Mouse (Mus musculus) forebrain, embryonic 12.5 days (tissue): ENCODE measurements around the gene Ly6g5c. TPM values are rescaled to one million over a fixed set of nuclear protein-coding genes. Genes with fewer than 3 reads are reported as not detected.

Experiments
- ATAC-seq: fragments of 200-750 bp; cut with Nextera tagmentation; 2 replicates; pipeline ENCODE4 v1.8.0; 2017; ENCODE audit warnings: moderate TSS enrichment; ENCODE audit not compliant: low FRiP score
- H3K27ac ChIP-seq: fragments of 300-500 bp; sonication (generic); 2 replicates; pipeline ENCODE4 v1.5.1; 2016; ENCODE audit warnings: mild to moderate bottlenecking
- H3K27me3 ChIP-seq: fragments of 300-500 bp; sonication (generic); 2 replicates; pipeline ENCODE4 v1.6.1; 2016; ENCODE audit warnings: mild to moderate bottlenecking
- H3K36me3 ChIP-seq: fragments of 300-500 bp; sonication (generic); replicated peaks from 2 replicates; pipeline ENCODE4 v1.6.1; 2016; ENCODE audit warnings: mild to moderate bottlenecking
- H3K4me1 ChIP-seq: fragments of 300-500 bp; sonication (generic); 2 replicates; pipeline ENCODE4 v1.6.1; 2016
- H3K4me2 ChIP-seq: fragments of 300-500 bp; sonication (generic); 2 replicates; pipeline ENCODE4 v1.6.1; 2016; ENCODE audit warnings: mild to moderate bottlenecking, moderate library complexity
- H3K4me3 ChIP-seq: fragments of 300-500 bp; sonication (generic); replicated peaks from 2 replicates; pipeline ENCODE4 v1.5.1; 2016; ENCODE audit warnings: mild to moderate bottlenecking
- H3K9ac ChIP-seq: fragments of 300-500 bp; sonication (generic); 2 replicates; pipeline ENCODE4 v1.6.1; 2016; ENCODE audit warnings: mild to moderate bottlenecking
- H3K9me3 ChIP-seq: fragments of 300-500 bp; sonication (generic); 2 replicates; pipeline ENCODE4 v1.6.1; 2016
- WGBS: fragments of 180-500 bp; shearing (Covaris S2); methylation state at CpG from one replicate; pipeline ENCODE4 v1.1.7; 2016; 5-methylcytosine and 5-hydroxymethylcytosine counted together
- polyA plus RNA-seq: library from polyadenylated mRNA; unstranded; fragments of >200 nt; fragmentation: Nextera tagmentation; extraction: Ambion mirVana; gene quantifications from 2 replicates; pipeline ENCODE4 v1.2.1, GENCODE M21; 2016

Ly6g5c gene
- polyA plus RNA-seq, 1 experiment from 2014 or later, result not detected

- no peak overlapping the region for H3K27ac ChIP-seq
- peaks cover 78% of the 10 kb centered on the region for H3K36me3 ChIP-seq
- H3K4me1 ChIP-seq, result peaks cover 6% of the 10 kb centered on the region; the same call in 1 of the 2 replicates
- no peak overlapping the region for H3K9ac ChIP-seq
- no peak for ATAC-seq
- WGBS, result 95% methylated on average over 11 of the region's 11 CpGs
- no peak overlapping the region for H3K4me3 ChIP-seq
- H3K4me2 ChIP-seq, result no peak overlapping the region
- H3K27me3 ChIP-seq, result no peaks in the 10 kb centered on the region
- no peaks in the 10 kb centered on the region for H3K9me3 ChIP-seq
These were observed 6.9 kb upstream of the Ly6g5c start for GRCm38 (mm10) chr17:35101161-35101560.

DNA sequence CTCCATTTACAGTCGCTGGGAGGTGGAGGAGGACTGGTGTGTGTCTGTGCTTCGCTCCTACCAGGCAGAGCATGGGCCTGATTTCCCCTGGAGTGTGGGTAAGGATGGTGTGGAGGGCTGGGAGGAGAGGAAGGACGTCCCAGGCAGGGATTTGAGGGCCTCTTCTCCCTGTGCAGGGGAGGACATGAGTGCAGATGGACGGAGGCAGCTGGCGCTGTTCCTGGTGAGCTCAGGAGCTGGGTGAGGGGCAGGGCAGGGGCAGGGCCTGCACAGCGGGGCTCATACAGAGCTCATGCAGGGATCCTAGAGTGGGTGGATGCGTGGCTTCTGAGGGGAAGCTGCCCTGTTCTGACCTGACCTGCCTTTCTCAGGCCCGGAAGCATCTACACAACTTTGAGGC lies 5.8 kb upstream of the Ly6g5c start:
- H3K27me3 ChIP-seq, result no peaks in the 10 kb centered on the region
- no peaks in the 10 kb centered on the region for H3K9me3 ChIP-seq
- ATAC-seq, result no peak
- no peak overlapping the region for H3K4me3 ChIP-seq
- H3K9ac ChIP-seq, result no peak overlapping the region
- H3K36me3 ChIP-seq, result peaks cover 67% of the 10 kb centered on the region
- 81% methylated on average over 8 of the region's 8 CpGs for WGBS
- no peak overlapping the region for H3K4me2 ChIP-seq
- H3K4me1 ChIP-seq, result peaks cover 8% of the 10 kb centered on the region; the same call in 1 of the 2 replicates
- no peak overlapping the region for H3K27ac ChIP-seq

DNA sequence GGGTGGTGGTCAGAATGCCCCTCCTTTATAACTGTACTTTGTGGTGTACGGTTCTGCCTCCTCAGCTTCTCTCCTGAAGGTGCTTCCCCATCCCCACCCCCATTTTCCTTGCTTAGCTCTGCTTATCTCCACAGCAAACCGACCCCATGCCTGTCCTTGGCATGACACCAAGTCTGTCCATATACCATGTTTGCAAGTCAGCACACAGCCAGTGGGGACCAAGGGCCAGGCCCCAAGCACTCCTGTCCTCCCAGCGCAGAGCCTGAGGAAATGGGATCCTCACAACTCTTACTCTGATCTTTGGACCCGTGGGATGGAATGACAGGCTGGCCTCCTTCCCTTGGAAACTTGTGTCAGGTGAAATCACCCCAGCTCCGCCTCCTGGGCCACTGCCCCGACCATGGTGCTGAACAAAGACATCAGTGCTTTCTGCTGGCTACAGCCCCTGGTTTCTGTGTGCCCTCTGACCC lies 4.8 kb upstream of the Ly6g5c start:
- no peak overlapping the region for H3K27ac ChIP-seq
- WGBS, result 79% methylated on average over 6 of the region's 6 CpGs
- no peak for ATAC-seq
- no peaks in the 10 kb centered on the region for H3K27me3 ChIP-seq
- peaks cover 8% of the 10 kb centered on the region; the same call in 1 of the 2 replicates for H3K4me1 ChIP-seq
- no peaks in the 10 kb centered on the region for H3K9me3 ChIP-seq
- no peak overlapping the region for H3K9ac ChIP-seq
- H3K4me3 ChIP-seq, result no peak overlapping the region
- H3K4me2 ChIP-seq, result no peak overlapping the region
- H3K36me3 ChIP-seq, result peaks cover 57% of the 10 kb centered on the region

DNA sequence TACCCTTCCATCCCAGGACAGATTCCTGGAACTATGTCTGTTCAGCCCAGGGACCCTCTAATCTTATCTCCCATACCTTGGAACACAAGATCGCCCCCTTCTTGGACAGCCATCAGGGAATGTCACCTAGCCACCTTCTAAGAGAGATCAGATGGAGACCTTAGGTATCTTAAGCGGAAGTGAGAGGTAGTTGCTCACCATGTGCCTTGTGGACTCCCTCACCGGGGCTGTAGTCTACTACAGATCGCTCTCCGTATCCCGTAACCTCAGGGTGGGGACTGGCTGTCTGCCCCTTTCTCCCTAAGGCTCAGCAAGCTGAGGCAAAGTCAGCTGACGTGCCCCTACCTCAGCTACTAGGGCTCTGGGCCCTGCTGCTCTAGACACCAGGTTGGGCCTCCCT lies 4.0 kb upstream of the Ly6g5c start:
- H3K9me3 ChIP-seq, result no peaks in the 10 kb centered on the region
- 91% methylated on average over 7 of the region's 7 CpGs for WGBS
- H3K27me3 ChIP-seq, result no peaks in the 10 kb centered on the region
- ATAC-seq, result no peak
- H3K9ac ChIP-seq, result no peak overlapping the region
- H3K27ac ChIP-seq, result no peak overlapping the region
- no peak overlapping the region for H3K4me3 ChIP-seq
- H3K4me1 ChIP-seq, result peaks cover 8% of the 10 kb centered on the region; the same call in 1 of the 2 replicates
- peaks cover 49% of the 10 kb centered on the region for H3K36me3 ChIP-seq
- no peak overlapping the region for H3K4me2 ChIP-seq

GRCm38 (mm10) chr17:35104754-35105153 lies 3.3 kb upstream of the Ly6g5c start:
- Histone ChIP-seq H3K27me3 (no peaks in the 10 kb centered on the region), H3K9ac (no peak overlapping the region), H3K4me3 (no peak overlapping the region), H3K4me2 (no peak overlapping the region), H3K27ac (no peak overlapping the region), H3K9me3 (no peaks in the 10 kb centered on the region), H3K4me1 (peaks cover 8% of the 10 kb centered on the region; the same call in 1 of the 2 replicates), H3K36me3 (peaks cover 42% of the 10 kb centered on the region)
- WGBS, result 84% methylated on average over 6 of the region's 6 CpGs
- no peak for ATAC-seq

GRCm38 (mm10) chr17:35105740-35106389 lies 2.2 kb upstream of the Ly6g5c start:
- Histone ChIP-seq H3K9ac (peak overlapping the region; percentile 29; the same call in 1 of the 2 replicates), H3K4me2 (peak overlapping the region; percentile 42), H3K27ac (no peak overlapping the region), H3K9me3 (no peaks in the 10 kb centered on the region), H3K27me3 (no peaks in the 10 kb centered on the region), H3K4me1 (peaks cover 8% of the 10 kb centered on the region; the same call in 1 of the 2 replicates), H3K4me3 (no peak overlapping the region; the same call in 1 of the 2 replicates), H3K36me3 (peaks cover 31% of the 10 kb centered on the region)
- ATAC-seq, result peak; percentile 51
- WGBS, result 23% methylated on average over 13 of the region's 13 CpGs

- Histone ChIP-seq H3K27ac (no peak overlapping the region), H3K4me2 (no peak overlapping the region; the same call in 1 of the 2 replicates), H3K4me1 (peaks cover 8% of the 10 kb centered on the region; the same call in 1 of the 2 replicates), H3K9me3 (no peaks in the 10 kb centered on the region), H3K27me3 (no peaks in the 10 kb centered on the region; the same call in 1 of the 2 replicates), H3K4me3 (no peak overlapping the region), H3K9ac (0 out of 2 replicates have a peak overlapping the region, but pooled peaks have one; percentile 29), H3K36me3 (peaks cover 25% of the 10 kb centered on the region)
- WGBS, result 60% methylated on average over 3 of the region's 3 CpGs
- no peak for ATAC-seq
These were observed 1.6 kb upstream of the Ly6g5c start for GRCm38 (mm10) chr17:35106522-35106921.

- H3K27ac ChIP-seq, result no peak overlapping the region
- no peak overlapping the region for H3K4me3 ChIP-seq
- 83% methylated on average over 9 of the region's 9 CpGs for WGBS
- no peak for ATAC-seq
- H3K9me3 ChIP-seq, result no peaks in the 10 kb centered on the region
- peaks cover 30% of the 10 kb centered on the region for H3K36me3 ChIP-seq
- no peak overlapping the region for H3K4me2 ChIP-seq
- no peaks in the 10 kb centered on the region for H3K4me1 ChIP-seq
- H3K27me3 ChIP-seq, result no peaks in the 10 kb centered on the region; the same call in 1 of the 2 replicates
- no peak overlapping the region for H3K9ac ChIP-seq
These were observed 3.7 kb downstream of the Ly6g5c start for GRCm38 (mm10) chr17:35111774-35112173.

- no peak within 1 kb of the TSS for H3K4me3 ChIP-seq
- WGBS, result 88% methylated on average over 8 of the region's 8 CpGs
- H3K27ac ChIP-seq, result no peak within 1 kb of the TSS
- no peaks in the 10 kb centered on the region for H3K9me3 ChIP-seq
- H3K4me2 ChIP-seq, result no peak within 1 kb of the TSS
- H3K9ac ChIP-seq, result no peak within 1 kb of the TSS
- ATAC-seq, result no peak
- no peaks in the 10 kb centered on the region; the same call in 1 of the 2 replicates for H3K27me3 ChIP-seq
- H3K4me1 ChIP-seq, result peaks cover 8% of the 10 kb centered on the region
- H3K36me3 ChIP-seq, result peaks cover 54% of the 10 kb centered on the region
These were observed 7.3 kb downstream of the Ly6g5c start, which contains the start of gene Ly6g5b for GRCm38 (mm10) chr17:35115046-35116019. Ly6g5b (minus strand) TSS chr17:35115428.

- peaks cover 52% of the 10 kb centered on the region for H3K36me3 ChIP-seq
- peak overlapping the region; percentile 70 for H3K27ac ChIP-seq
- H3K9ac ChIP-seq, result peak overlapping the region; percentile 98
- no peak for ATAC-seq
- H3K27me3 ChIP-seq, result no peaks in the 10 kb centered on the region
- peaks cover 24% of the 10 kb centered on the region for H3K4me1 ChIP-seq
- peak overlapping the region; percentile 98 for H3K4me3 ChIP-seq
- H3K9me3 ChIP-seq, result no peaks in the 10 kb centered on the region
- H3K4me2 ChIP-seq, result peak overlapping the region; percentile 94
- under 1% methylated on average over 33 of the region's 33 CpGs for WGBS
These were observed 12.7 kb downstream of the Ly6g5c start for GRCm38 (mm10) chr17:35120745-35121142.

GRCm38 (mm10) chr17:35121143-35121799 lies 13.2 kb downstream of the Ly6g5c start, which contains the start of gene Gpank1:
Gpank1 (plus strand) TSS chr17:35121455.
- H3K27me3 ChIP-seq, result no peaks in the 10 kb centered on the region
- no peaks in the 10 kb centered on the region for H3K9me3 ChIP-seq
- peak within 1 kb of the TSS; percentile 94 for H3K27ac ChIP-seq
- 1% methylated on average over 49 of the region's 50 CpGs for WGBS
- peak within 1 kb of the TSS; percentile 98 for H3K4me3 ChIP-seq
- peak; percentile 95 for ATAC-seq
- peaks cover 27% of the 10 kb centered on the region for H3K4me1 ChIP-seq
- peak within 1 kb of the TSS; percentile 98 for H3K9ac ChIP-seq
- H3K4me2 ChIP-seq, result peak within 1 kb of the TSS; percentile 94
- H3K36me3 ChIP-seq, result peaks cover 47% of the 10 kb centered on the region
